In genomic region chr11:67664918-67665317, GRCm38 (mm10) we compare ENCODE assay signal across 16 mouse cellular contexts. TPM values are rescaled to one million over a fixed set of nuclear protein-coding genes. Genes with fewer than 3 reads are reported as not detected.
"Had no signal": no experiment of that assay in that cellular context is flagged by ENCODE, and none has a peak within 500 bp of the region (broad histone marks: within the 10 kb centered on the region; RNA-seq: fewer than 3 reads in every experiment).

No protein-coding gene starts in this region.

- DNase-seq: kidney, adult 8-10 months; kidney, postnatal 25 days; lung, adult 18-20 months; thymus, postnatal 36 days had no signal

- H3K4me1 ChIP-seq: midbrain, embryonic 12.5 days had no signal

- H3K27ac ChIP-seq: limb, embryonic 13.5 days; liver, embryonic 14.5 days; midbrain, embryonic 12.5 days had no signal

- H3K27me3 ChIP-seq: limb, embryonic 13.5 days; midbrain, embryonic 12.5 days had no signal

- H3K4me3 ChIP-seq: limb, embryonic 13.5 days; midbrain, embryonic 12.5 days had no signal

RNA-seq across cellular contexts. Expression of gene Rcvrn, which starts 30.2 kb away (rescaled TPM):
- total RNA-seq: liver, adult 2 months; megakaryocyte-erythroid progenitor cell, adult 5-6 weeks had no signal
- polyA plus RNA-seq: intestine, postnatal 0 days; kidney, embryonic 16.5 days; limb, embryonic 13.5 days; liver, adult 2 months; liver, embryonic 14.5 days; lung, embryonic 16.5 days; midbrain, embryonic 12.5 days; midbrain, embryonic 16.5 days; neural tube, embryonic 14.5 days; small intestine, adult 2 months; stomach, embryonic 16.5 days had no signal
